Mouse (Mus musculus) embryonic facial prominence, embryonic 13.5 days (tissue): ENCODE measurements at regions not wholly inside any gene's neighbourhood (a gene's known extent, or its start where the extent isn't known, plus 50 kb on each side); places are given as distances from the start of the nearest gene placed in this dataset.

Experiments
- ATAC-seq: fragments of 200-750 bp; cut with Nextera tagmentation; 2 replicates; pipeline ENCODE4 v1.8.0; 2017; ENCODE audit warnings: low read depth; ENCODE audit not compliant: insufficient number of reproducible peaks, insufficient read depth, low FRiP score, low TSS enrichment
- H3K27ac ChIP-seq: fragments of 300-500 bp; sonication (generic); 2 replicates; pipeline ENCODE4 v1.5.1; 2015; ENCODE audit warnings: moderate library complexity, mild to moderate bottlenecking, inconsistent platforms
- H3K27me3 ChIP-seq: fragments of 300-500 bp; sonication (generic); 2 replicates; pipeline ENCODE4 v1.6.1; 2015; ENCODE audit warnings: mild to moderate bottlenecking, inconsistent platforms
- H3K36me3 ChIP-seq: fragments of 300-500 bp; sonication (generic); 2 replicates; pipeline ENCODE4 v1.6.1; 2015; ENCODE audit warnings: mild to moderate bottlenecking, inconsistent platforms
- H3K4me1 ChIP-seq: fragments of 300-500 bp; sonication (generic); 2 replicates; pipeline ENCODE4 v1.6.1; 2015; ENCODE audit warnings: inconsistent platforms
- H3K4me2 ChIP-seq: fragments of 300-500 bp; sonication (generic); 2 replicates; pipeline ENCODE4 v1.6.1; 2015; ENCODE audit warnings: moderate library complexity, mild to moderate bottlenecking, inconsistent platforms
- H3K4me3 ChIP-seq: fragments of 300-500 bp; sonication (generic); 2 replicates; pipeline ENCODE4 v1.5.1; 2015; ENCODE audit warnings: mild to moderate bottlenecking, inconsistent platforms
- H3K9ac ChIP-seq: fragments of 300-500 bp; sonication (generic); 2 replicates; pipeline ENCODE4 v1.6.1; 2015; ENCODE audit warnings: mild to moderate bottlenecking, inconsistent platforms
- H3K9me3 ChIP-seq: fragments of 300-500 bp; sonication (generic); 2 replicates; pipeline ENCODE4 v1.6.1; 2016; ENCODE audit warnings: inconsistent platforms
- WGBS: fragments of 180-500 bp; shearing (Covaris S2); methylation state at CpG from one replicate; pipeline ENCODE4 v1.1.7; 2015; ENCODE audit warnings: mixed read lengths; 5-methylcytosine and 5-hydroxymethylcytosine counted together

DNA sequence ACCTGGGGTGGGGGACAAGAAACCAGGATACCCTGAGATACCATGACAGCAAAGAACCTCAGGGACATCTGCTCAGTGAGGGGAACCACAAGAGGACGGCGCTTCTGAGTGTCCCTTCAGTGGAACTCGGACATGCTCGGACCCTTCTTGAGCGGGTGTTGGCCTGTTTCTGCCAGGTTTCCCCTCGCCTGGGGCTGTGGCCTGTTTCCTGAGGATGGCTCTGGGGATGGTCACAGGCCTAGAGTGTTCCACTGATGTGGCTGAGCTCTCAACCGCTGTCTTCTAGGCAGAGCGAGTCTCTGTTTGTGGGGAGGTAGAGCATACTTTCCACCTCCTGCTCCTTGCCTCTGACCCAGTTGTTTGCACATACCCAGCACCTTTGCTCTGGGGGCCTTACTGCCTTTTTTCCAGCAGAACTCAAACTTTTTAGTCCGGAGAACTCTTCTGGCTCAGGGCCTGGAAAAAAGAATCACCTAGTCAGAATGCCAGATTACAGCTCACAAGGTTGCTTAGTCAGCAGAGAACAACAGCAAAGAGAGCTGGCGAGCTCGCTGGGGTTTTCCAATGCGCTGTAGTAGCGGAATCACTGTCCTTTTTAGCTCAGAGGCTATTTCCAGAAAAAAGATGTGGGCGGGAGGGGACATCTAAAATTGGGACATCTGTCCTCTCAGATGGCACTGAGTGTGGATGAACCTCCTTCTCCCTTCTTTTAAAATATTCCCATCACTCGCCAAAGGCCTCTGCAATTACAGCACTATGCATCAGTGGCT is 65.3 kb downstream of the Med10 start:
- Histone ChIP-seq H3K9ac (no peak overlapping the region), H3K27ac (no peak overlapping the region), H3K36me3 (no peaks in the 10 kb centered on the region), H3K4me2 (no peak overlapping the region), H3K4me1 (no peaks in the 10 kb centered on the region), H3K27me3 (no peaks in the 10 kb centered on the region), H3K4me3 (no peak overlapping the region), H3K9me3 (no peaks in the 10 kb centered on the region)
- 84% methylated on average over 15 of the region's 15 CpGs for WGBS
- ATAC-seq: no peak

DNA sequence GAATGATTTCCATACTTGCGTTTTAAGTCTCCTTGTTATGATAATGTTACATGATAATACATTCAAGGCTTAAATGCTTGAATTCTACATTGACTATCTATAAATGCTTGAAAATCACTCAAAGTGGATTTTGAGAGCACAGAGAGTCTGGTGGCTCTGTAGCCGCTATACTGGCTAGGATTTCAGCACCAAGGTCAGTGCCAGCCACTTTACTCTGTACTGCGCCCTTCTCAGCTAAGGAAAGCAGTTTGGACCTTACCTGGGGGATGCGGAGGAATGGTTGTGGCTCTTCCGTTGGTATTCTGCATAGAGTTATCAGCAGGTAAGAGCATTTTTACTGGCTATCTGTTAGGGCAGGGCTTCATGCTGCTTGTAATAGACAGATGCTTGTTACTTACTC is 94.3 kb downstream of the Med10 start:
- Histone ChIP-seq H3K4me2 (no peak overlapping the region), H3K4me3 (no peak overlapping the region), H3K27ac (no peak overlapping the region), H3K4me1 (no peaks in the 10 kb centered on the region), H3K36me3 (no peaks in the 10 kb centered on the region), H3K9me3 (no peaks in the 10 kb centered on the region), H3K9ac (no peak overlapping the region), H3K27me3 (no peaks in the 10 kb centered on the region)
- ATAC-seq: no peak
- 26% methylated on average over 5 of the region's 5 CpGs for WGBS

- Histone ChIP-seq H3K9ac (no peak overlapping the region), H3K9me3 (no peaks in the 10 kb centered on the region), H3K4me2 (no peak overlapping the region), H3K36me3 (no peaks in the 10 kb centered on the region), H3K27ac (no peak overlapping the region), H3K27me3 (no peaks in the 10 kb centered on the region), H3K4me1 (no peaks in the 10 kb centered on the region), H3K4me3 (no peak overlapping the region)
- no peak for ATAC-seq
Measured at GRCm38 (mm10) chr13:69901139-69901538, 98.9 kb downstream of the Med10 start.

- H3K4me1 ChIP-seq: no peaks in the 10 kb centered on the region
- H3K4me3 ChIP-seq: no peak overlapping the region
- no peak overlapping the region for H3K4me2 ChIP-seq
- no peak overlapping the region for H3K9ac ChIP-seq
- no peaks in the 10 kb centered on the region for H3K36me3 ChIP-seq
- ATAC-seq: no peak
- H3K27me3 ChIP-seq: no peaks in the 10 kb centered on the region
- H3K9me3 ChIP-seq: no peaks in the 10 kb centered on the region
- no peak overlapping the region for H3K27ac ChIP-seq
- WGBS: 75% methylated on average over 15 of the region's 15 CpGs
Measured at GRCm38 (mm10) chr13:69906802-69907537, 104.8 kb downstream of the Med10 start.

GRCm38 (mm10) chr13:69915796-69916195 is 113.6 kb downstream of the Med10 start:
- Histone ChIP-seq H3K9me3 (no peaks in the 10 kb centered on the region), H3K9ac (no peak overlapping the region), H3K4me3 (no peak overlapping the region), H3K4me1 (no peaks in the 10 kb centered on the region), H3K4me2 (no peak overlapping the region), H3K27ac (no peak overlapping the region), H3K27me3 (no peaks in the 10 kb centered on the region), H3K36me3 (no peaks in the 10 kb centered on the region)
- WGBS: 71% methylated on average over 3 of the region's 3 CpGs
- no peak for ATAC-seq

DNA sequence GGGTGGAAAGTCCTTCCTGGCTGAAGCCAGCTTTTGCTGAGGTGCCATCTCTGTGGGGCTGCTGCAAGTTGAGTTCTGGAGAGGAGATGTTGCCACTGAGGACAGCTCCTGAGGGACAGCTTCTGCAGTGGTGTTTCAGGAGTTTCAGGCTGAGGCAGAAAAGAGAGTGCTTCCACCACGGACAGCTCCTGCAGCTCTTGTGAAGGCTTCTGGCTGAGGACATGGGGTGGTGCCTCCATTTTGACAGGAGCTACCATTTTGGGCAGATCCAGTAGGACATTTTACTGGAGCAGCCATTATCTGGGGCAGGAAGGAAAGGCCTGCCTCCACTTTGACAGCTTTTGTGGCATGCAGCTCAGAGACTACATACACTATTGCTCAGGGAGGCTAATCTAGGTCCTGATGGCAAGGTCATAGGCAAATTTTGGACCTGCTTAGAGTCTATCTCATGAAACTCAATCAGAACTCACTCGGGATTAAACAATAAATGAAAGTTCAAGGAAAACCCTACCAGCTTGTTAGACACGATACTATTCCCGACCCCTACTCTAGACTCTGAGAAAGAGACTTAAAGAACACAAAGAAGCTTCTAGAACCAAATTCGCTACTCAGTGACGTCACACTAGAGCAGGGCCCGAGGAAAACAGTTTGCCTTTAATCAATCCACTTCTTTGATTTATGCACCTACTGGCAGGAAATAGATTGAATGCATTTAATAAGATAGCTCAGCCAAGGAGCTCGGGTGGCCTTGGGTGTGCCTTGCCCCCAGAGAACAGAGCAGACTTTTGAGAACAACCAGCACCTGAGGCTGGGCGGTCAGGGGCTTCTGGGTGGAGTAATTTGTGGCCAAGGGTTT is 130.7 kb downstream of the Med10 start:
- Histone ChIP-seq H3K4me3 (no peak overlapping the region), H3K27ac (no peak overlapping the region), H3K27me3 (no peaks in the 10 kb centered on the region), H3K9me3 (no peaks in the 10 kb centered on the region), H3K4me2 (no peak overlapping the region), H3K36me3 (no peaks in the 10 kb centered on the region), H3K4me1 (no peaks in the 10 kb centered on the region), H3K9ac (no peak overlapping the region)
- 75% methylated on average over 9 of the region's 9 CpGs for WGBS
- no peak for ATAC-seq

GRCm38 (mm10) chr13:69933551-69933845 is 131.3 kb downstream of the Med10 start:
- WGBS: 59% methylated on average over 6 of the region's 6 CpGs
- no peak for ATAC-seq
- no peak overlapping the region for H3K4me2 ChIP-seq
- H3K9ac ChIP-seq: no peak overlapping the region
- H3K27ac ChIP-seq: no peak overlapping the region
- H3K36me3 ChIP-seq: no peaks in the 10 kb centered on the region
- H3K27me3 ChIP-seq: no peaks in the 10 kb centered on the region
- no peak overlapping the region for H3K4me3 ChIP-seq
- no peaks in the 10 kb centered on the region for H3K9me3 ChIP-seq
- H3K4me1 ChIP-seq: no peaks in the 10 kb centered on the region

- no peak overlapping the region for H3K27ac ChIP-seq
- no peak for ATAC-seq
- H3K4me2 ChIP-seq: no peak overlapping the region
- WGBS: 87% methylated on average over 4 of the region's 4 CpGs
- H3K9me3 ChIP-seq: 0 out of 2 replicates have a peak, but pooled peaks cover 2% of the 10 kb centered on the region
- no peak overlapping the region for H3K4me3 ChIP-seq
- H3K9ac ChIP-seq: no peak overlapping the region
- H3K36me3 ChIP-seq: no peaks in the 10 kb centered on the region
- H3K4me1 ChIP-seq: no peaks in the 10 kb centered on the region
- H3K27me3 ChIP-seq: no peaks in the 10 kb centered on the region
Measured at GRCm38 (mm10) chr13:69939791-69940190, 137.6 kb downstream of the Med10 start.

- 15% methylated on average over 1 of the region's 1 CpGs for WGBS
Measured at GRCm38 (mm10) chr13:69944651-69945050, 142.5 kb downstream of the Med10 start.

GRCm38 (mm10) chr13:69946615-69947014 is 144.4 kb downstream of the Med10 start:
- Histone ChIP-seq H3K27ac (no peak overlapping the region), H3K4me3 (no peak overlapping the region), H3K4me1 (no peaks in the 10 kb centered on the region), H3K27me3 (no peaks in the 10 kb centered on the region), H3K9ac (no peak overlapping the region), H3K9me3 (0 out of 2 replicates have a peak, but pooled peaks cover 2% of the 10 kb centered on the region), H3K36me3 (no peaks in the 10 kb centered on the region), H3K4me2 (no peak overlapping the region)
- ATAC-seq: no peak
- WGBS: 84% methylated on average over 7 of the region's 7 CpGs

More at GRCm38 (mm10) chr13:69944651-69945050, 142.5 kb downstream of the Med10 start:
- Histone ChIP-seq H3K36me3 (no peaks in the 10 kb centered on the region), H3K4me3 (no peak overlapping the region), H3K9me3 (0 out of 2 replicates have a peak, but pooled peaks cover 2% of the 10 kb centered on the region), H3K27ac (no peak overlapping the region), H3K4me1 (no peaks in the 10 kb centered on the region), H3K9ac (no peak overlapping the region), H3K4me2 (no peak overlapping the region), H3K27me3 (no peaks in the 10 kb centered on the region)
- no peak for ATAC-seq

DNA sequence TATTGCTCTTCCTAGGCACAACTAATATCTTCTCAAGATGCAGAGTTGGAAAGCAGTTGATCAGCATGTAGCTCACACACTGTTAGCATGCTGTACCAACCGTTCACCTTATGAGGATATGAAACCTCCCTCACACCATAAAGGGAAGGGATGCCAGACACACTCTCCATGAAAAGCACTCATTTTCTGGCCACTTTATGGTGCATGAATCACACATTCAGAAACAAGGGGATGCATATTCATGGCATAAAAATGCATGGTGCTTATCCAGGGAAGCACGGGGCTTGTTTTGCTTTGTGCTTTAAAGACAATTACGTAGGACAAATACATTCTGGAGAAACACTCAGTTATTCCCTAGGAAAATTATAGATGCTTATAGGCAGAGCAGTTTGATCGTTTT is 149.9 kb downstream of the Med10 start:
- H3K27me3 ChIP-seq: no peaks in the 10 kb centered on the region
- H3K4me3 ChIP-seq: no peak overlapping the region
- H3K27ac ChIP-seq: no peak overlapping the region
- 87% methylated on average over 4 of the region's 4 CpGs for WGBS
- H3K4me1 ChIP-seq: no peaks in the 10 kb centered on the region
- no peak overlapping the region for H3K4me2 ChIP-seq
- H3K36me3 ChIP-seq: no peaks in the 10 kb centered on the region
- no peak overlapping the region for H3K9ac ChIP-seq
- ATAC-seq: no peak
- H3K9me3 ChIP-seq: no peaks in the 10 kb centered on the region
